Mouse (Mus musculus): ENCODE results near the gene Dlg4.
A peak's percentile ranks its signal among the peaks of the same experiment; 100 is the strongest.
"Not testable (repeated sequence)": the region's sequence is repeated elsewhere in the genome, so short reads cannot be mapped to it uniquely, and the experiment has no call there.

Dlg4 gene

DNA sequence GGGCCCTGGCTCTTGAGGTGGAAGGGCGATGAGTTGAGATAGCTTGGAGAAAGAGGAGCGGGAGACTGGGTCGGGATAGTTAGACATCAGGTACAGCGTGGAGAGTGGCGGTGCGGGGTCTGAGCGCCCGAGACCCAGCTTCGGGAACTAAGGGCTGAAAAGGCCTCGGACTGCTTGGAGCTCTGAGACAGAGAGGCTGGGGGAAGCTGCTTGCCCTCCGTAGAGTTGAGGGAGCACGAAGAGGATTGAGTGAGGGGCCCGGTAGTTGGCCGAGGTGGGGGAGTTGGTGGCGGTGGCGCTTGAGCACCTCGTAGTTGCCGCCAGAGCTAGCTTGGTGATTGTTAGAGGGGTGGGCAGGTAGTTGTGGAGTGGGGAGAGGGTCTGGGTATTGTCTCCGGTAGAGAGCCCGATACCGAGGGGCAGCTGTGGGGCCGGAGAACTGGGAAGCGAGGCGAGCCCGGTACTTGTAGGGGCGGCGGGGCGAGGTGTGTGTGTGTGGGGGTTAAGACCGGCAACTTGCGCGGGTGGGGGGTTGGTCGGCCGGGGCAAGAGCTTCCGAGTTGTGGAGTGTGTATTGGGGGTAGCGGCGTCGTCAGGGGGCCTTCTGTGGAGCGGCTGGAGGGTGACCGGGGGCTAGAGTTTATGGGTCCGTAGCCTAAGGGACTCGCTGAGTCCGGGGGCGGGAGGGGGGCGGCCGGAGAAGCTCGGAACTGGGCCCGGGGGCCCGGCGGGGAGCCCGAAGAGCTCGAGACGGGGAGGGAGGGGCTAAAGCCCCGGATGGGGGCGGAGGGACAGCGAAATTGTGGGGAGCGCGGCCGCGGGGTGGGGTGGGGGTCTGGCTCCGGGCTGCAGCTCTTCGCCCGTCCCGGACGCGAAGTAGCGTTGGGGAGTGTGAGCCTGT, 20.3 kb upstream of the Dlg4 start:
- DNase-seq (ENCODE audit: low spot score), result peak; percentile 77

DNA sequence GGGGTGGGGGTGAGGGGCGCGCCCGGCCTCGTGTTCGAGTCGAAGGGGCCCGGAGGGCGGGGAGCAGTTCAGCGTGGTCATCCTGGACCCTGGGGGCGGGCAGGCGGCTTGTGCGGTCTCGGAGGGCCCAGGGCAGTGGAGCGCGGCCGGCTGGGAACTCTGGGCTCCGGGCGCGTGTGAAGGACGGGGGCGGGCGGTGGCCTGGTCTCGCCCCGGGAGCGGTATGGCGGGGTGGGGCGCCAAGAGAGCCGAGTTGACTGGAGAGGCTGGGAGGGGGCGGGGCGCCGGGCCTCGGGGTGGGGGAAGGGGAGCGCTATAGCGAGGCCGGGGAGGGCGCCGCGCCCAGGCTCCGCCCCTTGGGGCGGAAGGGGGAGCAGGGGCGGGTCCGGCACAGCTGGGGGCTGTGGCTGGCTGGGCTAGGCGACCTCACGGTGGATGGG, 19.7 kb upstream of the Dlg4 start:
- DNase-seq (ENCODE audit: low spot score), result peak; percentile 96

DNA sequence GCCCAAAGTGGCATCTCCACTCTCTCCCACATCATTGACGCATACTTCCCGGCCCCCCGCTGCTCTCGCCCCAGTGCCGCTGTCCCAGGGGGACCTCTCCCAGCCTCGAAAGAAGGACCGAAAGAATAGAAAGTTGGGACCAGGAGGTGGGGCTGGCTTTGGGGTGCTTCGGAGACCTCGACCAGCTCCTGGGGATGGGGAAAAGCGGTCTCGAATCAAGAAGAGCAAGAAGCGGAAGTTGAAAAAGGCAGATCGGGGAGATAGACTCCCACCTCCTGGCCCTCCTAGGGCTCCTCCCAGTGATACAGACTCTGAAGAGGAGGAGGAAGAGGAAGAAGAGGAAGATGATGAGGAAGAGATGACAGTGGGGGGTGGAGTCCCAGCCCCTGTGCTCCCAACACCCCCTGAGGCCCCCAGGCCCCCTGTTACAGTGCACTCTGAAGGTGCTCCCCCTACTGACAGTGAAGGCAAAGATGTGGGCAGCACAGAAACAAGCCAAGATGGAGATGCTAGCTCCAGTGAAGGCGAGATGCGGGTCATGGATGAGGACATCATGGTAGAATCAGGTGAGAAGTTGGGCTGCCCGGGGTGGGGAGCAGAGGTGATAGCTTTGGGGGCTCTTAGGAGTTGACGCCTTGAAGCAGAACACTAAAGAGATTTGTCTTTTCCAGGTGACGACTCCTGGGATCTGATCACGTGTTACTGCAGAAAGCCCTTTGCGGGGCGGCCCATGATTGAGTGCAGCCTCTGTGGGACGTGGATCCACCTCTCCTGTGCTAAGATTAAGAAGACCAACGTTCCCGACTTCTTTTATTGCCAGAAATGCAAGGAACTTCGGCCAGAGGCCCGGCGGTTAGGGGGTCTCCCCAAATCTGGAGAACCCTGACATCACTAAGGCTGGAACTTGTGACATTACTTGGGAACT, 17.9 kb upstream of the Dlg4 start:
- DNase-seq (ENCODE audit: low spot score), result no peak

DNA sequence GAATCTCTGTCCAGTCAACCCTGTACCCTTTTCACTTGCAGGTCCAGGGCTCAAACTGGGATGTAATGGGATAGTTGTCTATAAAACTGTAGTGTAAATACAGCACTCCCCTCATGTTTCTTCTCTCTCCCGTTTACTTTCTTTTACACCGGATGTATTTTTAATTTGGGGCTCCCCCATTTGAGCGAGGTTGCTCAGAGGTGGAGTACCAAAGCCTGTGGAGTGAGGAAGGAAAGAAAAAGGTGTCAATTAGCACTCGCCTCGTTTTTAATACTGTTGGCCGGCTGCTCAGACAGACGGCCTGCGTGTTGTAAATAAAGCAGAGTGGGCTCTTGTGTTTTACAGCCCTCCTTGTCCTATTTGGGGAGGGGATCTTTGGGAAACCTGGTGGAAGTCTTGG, 17.1 kb upstream of the Dlg4 start:
- DNase-seq (ENCODE audit: low spot score), result no peak

DNA sequence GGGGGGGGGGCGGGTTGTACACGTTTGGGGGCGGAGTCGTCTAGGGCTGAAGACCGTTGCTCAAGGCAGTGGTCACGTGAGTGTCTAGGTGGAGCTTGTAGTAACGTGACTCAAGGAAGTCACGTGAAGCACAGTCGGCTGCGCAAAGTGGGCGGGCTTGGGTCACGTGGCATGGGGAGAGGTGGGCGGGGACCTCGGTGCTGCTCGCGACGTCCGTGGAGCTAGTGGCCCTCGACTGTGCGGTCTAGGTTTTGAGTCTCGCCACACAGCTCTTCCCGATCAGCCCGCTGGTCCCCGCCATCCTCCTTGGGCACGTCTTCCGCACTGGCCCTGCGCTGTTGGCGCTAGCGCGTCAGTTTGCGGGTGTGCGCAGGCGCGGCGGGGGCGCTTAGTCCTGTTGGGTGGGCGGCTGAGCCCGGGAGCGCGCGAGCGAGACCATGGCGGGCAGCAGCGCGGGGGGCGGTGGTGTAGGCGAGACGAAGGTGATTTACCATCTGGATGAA, 16.3 kb upstream of the Dlg4 start, which contains the start of gene Dvl2:
Dvl2 (plus strand) TSS at position 200 of the 503 bp plus-strand sequence.
- DNase-seq (ENCODE audit: low spot score), result peak; percentile 95

DNA sequence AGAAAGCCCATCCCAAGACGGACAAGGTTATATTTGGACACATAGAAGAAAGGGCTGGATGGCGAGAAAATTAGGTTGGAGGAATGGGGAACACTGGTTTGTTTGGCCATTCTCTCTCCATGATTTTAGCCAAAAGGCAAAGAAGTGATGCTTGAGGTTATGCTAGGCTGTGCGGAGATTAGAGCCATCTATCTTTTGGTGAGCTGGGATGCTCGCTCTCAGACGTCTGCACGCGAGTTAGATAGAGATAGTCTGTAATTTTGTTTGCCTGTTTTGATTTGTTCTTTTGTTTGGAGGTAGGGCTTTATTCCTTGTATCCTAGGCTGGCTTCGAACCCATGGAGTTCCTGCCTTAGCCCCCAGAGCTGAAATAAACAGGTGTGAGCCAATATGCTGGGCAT, 15.6 kb upstream of the Dlg4 start:
- DNase-seq (ENCODE audit: low spot score), result no peak

DNA sequence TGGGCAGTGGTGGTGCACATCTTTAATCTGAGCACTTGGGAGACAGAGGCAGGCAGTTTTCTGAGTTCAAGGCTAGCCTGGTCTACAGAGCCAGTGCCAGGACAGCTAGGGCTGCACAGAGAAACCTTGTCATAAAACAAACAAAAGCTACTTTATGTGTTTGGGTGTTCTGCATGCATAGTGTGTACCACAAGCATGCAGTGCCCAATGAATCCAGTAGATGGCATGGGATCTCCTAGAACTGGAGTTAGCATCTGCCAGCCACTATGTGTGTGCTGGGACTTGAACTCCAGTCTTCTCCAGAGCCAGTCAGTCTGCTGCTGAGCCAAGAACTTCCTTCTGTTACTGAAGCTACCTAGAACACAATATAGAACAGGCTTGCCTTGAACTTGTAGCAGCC, 14.9 kb upstream of the Dlg4 start:
- peak; percentile 71 for DNase-seq (ENCODE audit: low spot score)

DNA sequence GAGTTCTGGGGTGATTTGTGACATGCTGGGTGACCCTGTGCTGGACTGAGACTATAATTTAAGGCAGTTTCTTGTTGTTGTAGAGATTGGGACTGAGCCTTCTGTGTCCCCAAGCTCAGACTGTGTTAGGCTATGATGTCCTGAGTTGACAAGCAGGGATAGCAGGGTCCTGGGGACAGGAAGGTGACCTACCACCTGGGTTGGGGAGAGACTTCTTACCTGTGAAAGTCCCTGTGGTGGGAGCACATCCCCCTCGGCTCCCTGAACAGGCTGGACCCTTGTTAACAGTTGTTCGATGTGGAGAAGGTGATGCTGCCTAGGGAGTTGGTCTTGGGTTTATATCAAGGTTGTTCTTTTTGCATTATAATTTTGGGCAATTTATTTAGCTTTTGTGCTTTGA, 14.3 kb upstream of the Dlg4 start:
- no peak for DNase-seq (ENCODE audit: low spot score)

DNA sequence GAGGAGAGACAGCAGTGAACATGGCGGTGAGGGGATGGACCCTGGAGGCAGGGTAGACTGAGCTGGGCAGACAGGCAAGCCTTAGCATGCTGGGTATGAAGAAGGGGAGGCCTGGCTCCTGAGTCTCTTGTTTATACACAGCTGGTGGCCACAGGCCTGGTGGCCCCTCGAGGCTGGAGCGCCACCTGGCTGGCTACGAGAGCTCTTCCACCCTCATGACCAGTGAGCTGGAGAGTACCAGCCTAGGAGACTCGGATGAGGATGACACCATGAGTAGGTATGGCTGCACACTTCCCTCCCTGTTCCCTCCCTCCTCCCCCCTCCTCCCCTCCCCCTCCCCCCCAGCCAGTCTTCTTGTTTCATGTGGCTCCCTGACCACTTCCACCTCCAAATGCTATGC, 11.2 kb upstream of the Dlg4 start:
- no peak for DNase-seq (ENCODE audit: low spot score)

DNA sequence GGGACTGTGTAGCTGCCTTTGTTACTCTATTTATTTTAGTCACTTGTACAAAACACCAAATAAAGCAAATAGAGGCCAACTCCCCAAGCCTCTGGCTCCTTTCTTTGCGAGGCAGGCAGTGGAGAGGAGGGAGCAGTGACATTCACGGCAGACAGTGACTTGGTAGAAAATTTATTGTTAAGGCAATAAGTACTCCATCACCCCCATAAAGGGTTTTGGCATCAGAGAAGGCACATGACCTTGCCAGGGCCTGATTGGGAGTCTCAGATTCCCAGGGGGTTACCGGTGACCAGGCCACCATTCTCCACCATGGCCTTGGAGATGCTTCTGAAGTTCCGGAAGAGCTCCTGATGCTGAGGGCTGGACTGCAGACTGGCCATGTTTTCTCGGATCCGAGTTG, 6.7 kb upstream of the Dlg4 start:
- no peak for DNase-seq (ENCODE audit: low spot score)

DNA sequence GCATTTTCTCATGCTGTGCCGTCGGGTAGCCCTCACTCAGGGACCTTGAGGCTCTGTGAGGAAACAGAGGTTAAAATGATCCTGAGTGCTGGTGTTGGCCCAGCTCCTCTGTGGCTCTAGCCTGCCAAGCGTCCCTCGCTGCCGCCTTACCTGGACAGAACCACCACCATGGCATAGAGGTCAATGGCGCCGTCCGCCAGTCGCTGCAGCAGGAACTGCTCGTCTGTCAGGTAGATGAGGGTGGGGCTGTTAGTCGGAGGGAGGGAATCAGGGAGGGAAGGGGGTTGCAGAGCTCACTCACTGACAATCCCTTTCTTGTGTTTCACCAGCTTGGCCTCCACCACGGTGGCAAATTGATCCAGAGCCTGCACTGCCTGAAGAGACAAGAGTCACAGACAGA, 6.2 kb upstream of the Dlg4 start:
- DNase-seq (ENCODE audit: low spot score), result no peak

DNA sequence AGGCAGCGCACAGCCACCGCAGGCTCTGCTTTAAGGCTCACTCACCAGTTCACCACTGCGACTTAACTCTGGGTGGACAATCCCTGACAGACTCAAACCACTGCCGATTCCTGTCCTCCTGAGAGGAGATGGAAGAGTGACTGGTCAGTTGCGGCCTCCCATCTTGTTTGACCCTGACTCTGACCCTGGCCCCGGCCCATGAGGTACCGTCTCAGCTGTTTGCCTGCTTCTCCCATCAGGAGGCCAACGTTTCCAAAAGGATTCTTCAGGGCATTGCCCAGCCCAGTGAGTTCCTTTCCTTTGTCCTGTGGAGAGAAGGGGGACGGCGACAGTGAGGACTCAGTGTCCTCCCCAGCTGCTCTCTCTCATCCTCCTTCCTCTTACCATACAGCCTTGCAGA, 5.8 kb upstream of the Dlg4 start:
- DNase-seq (ENCODE audit: low spot score), result no peak

DNA sequence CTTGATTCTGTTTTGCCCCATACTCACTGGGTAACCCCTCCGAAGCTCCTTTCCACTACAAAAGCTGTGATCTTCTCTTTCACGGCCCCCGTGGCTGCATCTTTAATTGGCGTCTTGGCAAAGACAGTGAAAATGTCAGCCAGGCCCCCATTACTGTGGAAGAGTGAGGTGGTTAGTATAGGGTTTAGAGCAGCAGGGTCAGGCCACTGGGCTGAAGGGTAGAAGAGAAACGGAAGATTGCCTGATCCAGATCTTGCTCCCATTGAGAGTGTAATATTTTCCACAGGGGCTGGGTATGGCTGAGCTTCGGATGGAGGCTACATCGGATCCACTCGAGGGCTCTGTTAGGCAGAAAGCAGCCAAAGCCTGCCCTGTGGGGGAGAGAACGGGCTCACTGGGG, 3.8 kb upstream of the Dlg4 start:
- peak; percentile 37 for DNase-seq (ENCODE audit: low spot score)

DNA sequence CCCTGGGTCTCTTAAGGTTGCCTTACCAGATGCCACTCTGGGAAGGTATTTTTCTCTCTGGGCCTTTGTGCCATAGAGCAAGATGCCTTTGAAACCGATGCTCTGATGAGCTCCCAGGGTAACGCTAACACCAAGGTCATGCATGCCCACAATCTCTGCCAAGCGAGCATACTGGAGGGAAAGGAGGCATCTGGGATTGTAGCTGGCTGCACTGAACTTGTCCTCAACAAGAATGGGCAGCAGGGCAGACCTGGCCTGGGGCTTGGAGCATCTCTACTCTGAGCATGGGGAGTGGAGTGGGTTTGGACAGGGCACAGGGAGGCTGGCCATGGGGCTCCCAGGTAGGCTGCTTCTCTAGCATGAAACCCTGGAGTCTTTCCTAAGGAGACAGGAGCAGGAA, 3.3 kb upstream of the Dlg4 start:
- DNase-seq (ENCODE audit: low spot score), result no peak

DNA sequence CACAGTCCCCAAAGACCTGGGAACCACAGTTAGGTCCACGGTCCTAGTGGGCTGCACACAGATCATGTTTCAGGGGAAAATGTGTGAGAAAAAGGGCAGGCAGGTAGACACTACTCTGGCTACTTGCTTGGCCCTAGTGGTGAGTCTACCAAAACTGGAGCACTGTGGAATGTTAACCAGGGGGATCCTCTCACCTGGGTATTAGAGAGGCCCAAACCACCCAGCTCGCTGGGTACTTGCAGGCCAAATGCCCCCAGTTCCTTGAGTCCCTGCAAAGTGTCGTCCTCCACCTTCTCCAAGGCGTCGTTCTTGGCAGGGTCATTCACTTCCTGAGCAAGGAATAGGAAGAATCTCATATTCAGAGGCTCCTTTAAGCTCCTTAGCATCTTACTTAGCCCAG, 2.7 kb upstream of the Dlg4 start:
- DNase-seq (ENCODE audit: low spot score), result no peak

DNA sequence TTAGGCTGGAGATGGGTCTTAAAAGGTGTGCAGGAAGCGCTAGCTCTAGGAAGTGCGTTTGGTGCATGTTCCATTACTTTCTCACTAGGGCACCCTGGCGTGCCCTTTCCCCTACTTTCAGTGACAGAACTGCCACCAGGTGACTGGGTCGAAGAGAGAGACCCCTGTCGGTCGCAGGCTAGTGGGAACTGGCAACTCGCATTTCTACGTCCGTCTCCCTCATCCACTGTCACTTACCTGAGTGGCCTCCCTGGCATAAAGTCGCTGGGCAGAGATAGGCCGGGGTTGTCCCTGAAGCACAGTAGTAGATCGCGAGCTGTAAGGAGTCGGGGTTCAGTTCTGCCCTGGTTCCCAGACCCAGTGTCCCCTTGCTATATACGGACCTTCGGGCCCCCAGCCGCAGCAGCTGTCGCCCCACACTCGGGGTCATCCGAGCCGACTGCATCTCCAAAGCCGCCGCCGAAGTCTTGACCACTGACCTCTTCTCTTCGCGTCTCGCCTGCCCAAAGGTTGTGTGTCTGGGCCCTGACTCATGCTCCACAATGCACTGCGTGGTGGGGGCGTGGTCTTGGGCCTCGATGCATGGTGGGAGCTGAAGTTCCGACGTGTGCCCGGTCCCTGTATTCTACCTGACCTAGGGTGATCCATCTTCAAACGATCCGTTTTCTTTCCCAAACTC, 1.7 kb upstream of the Dlg4 start, which contains the start of gene Acadvl:
Acadvl (minus strand) TSS at position 532 of the 679 bp plus-strand sequence.
- DNase-seq (ENCODE audit: low spot score), result peak; percentile 92

DNA sequence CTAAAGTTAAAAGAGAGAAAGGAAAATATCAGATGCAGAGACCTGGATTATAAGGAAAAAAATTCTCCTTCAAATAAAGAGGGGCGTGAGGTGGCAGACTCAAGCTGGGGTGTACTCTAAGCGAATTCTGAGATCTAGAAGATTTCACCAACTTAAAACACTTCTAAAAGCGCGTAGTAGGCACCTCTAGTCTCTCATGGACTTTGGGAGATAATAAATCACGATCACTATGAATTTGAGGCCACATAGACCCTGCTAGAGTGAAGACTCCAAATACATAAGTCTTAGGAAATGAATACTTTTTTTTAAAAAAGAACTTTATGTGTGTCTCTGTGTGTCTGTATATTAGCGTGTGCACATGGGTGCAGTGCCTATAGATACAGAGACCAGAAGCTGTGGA, 1.1 kb upstream of the Dlg4 start:
- no peak for DNase-seq (ENCODE audit: low spot score)

DNA sequence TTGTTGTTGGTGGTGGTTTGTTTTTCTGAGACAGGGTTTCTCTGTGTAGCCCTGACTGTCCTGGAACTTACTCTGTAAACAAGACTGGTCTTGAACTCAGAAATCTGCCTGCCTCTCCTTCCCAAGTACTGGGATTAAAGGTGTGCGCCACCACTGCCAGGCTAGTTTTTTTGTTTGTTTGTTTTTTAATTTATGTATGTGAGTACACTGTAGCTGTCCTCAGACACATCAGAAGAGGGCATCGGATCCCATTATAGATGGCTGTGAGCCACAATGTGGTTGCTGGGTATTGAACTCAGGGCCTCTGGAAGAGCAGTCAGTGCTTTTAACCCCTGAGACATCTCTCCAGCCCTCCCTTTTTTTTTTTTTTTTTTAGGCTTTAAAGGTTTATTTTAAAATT, 565 bp upstream of the Dlg4 start:
- not testable (repeated sequence) for DNase-seq (ENCODE audit: low spot score)

DNA sequence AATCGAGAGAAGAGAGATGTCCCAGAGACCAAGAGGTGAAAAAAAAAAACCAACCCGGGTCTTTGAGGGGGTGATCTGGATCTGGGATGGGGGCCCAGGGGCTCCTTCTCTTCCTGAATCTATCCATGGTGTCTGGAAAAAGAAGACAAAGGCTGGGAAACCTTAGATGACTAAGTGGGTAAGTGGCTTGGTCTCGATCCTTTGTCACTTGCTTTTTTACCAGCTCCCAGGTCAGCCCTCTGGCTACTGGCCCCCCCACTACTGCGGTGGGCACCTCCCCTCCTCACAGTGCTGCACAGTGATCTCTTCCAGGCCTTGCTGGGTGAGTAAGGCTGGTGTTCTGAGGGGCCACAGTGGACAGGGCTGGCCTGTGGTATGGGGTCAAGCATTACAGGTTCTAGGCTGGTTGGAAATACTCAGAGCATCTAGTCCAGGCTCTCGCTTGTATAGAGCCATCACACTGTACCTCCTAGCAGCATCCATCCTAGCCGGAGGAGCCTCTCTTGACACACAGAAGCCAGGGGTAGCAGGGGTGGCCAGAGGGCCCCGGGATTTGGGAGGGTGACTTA, 541 bp downstream of the Dlg4 start:
- no peak for DNase-seq (ENCODE audit: low spot score)

DNA sequence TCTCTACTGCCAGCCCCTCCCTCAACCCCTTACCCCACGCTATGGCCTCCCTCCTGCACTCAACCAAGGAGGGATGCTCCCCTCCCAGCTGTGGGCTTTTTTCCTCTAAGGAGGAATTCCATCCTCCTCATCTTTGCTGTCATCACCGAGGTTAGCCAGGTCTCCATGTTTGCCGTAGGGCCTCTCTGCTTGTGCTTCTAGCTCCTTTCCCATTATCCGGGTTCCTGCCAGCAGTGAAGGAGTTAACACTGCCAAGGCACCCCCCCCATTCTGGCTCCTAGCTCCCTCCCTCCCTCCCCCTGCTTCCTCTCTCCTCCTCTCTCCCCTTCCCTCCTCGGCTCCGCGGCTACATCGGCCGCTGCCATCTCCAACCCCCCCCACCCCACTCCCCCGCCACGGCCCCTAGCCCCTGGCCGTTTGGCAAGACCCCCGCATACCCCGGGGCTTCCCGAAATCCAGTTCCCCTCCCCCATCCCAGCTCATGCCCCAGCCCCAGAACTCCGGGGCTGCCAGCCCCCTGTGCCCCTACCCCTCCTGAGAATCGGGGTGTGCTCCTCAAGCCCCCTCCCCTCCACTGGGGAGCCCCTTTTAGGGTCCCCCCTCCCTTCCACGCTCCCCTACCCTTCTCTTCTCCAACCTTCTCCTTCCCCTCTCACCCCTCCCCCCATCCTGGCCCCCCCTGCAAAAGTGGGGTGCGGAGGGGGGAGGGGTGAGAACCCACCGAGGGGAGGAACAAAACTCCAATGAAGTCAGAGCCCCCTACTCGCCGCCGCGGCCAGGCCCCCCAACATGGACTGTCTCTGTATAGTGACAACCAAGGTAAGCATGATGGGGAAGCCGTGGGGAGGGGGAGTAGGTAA, 1.6 kb downstream of the Dlg4 start:
- DNase-seq (ENCODE audit: low spot score), result peak; percentile 74
